Mouse (Mus musculus) heart, postnatal 0 days (tissue): Measurements from ENCODE around the gene Medag.

Source experiments
- CTCF ChIP-seq: IDR thresholded peaks from 2 replicates; pipeline ENCODE4 v1.5.1; 2016; ENCODE audit warnings: antibody characterized with exemption, control low read depth, low read depth
- EP300 ChIP-seq: IDR thresholded peaks from 2 replicates; pipeline ENCODE4 v1.6.1; 2016; ENCODE audit warnings: antibody characterized with exemption, low read depth

- TF ChIP-seq CTCF (no peak), EP300 (no peak)
Measured at GRCm38 (mm10) chr5:149426525-149426924, 15.0 kb downstream of the Medag start.
